Mouse (Mus musculus): ENCODE results near the gene Tbc1d14. TPM values are rescaled to one million over a fixed set of nuclear protein-coding genes. Genes with fewer than 3 reads are reported as not detected.

Gene Tbc1d14
- polyA plus RNA-seq, 1 experiment from 2014 or later: 118 TPM

DNA sequence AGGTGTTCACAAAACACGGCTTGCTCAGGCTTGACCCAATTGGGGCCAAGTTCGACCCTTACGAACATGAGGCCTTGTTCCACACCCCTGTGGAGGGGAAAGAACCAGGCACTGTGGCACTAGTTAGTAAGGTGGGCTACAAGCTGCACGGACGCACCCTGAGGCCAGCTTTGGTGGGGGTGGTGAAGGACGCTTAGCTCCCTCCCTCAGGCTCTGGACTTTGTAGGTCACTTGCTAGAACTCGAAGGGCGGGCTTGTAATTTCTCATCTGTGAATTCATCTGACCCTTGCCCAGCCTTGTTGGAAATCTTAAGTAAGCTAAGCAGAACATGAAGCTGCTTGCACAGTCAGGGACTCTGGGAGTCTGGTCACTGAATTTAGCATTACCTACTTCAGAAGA is 121.9 kb downstream of the Tbc1d14 start:
- no peak for ATAC-seq
- H3K9ac ChIP-seq (replicated peaks; ENCODE audit: low read depth, low read length): no peak overlapping the region
- H3K27me3 ChIP-seq (replicated peaks; ENCODE audit: control insufficient read depth, insufficient read depth, low read length): no peaks in the 10 kb centered on the region
- H3K9me3 ChIP-seq (ENCODE audit: control insufficient read depth, low read length): no peaks in the 10 kb centered on the region
- H3K36me3 ChIP-seq (ENCODE audit: control insufficient read depth, insufficient read depth): peaks cover 26% of the 10 kb centered on the region
- H3K4me2 ChIP-seq (ENCODE audit: low read length): no peak overlapping the region
- peaks cover under 1% of the 10 kb centered on the region; the same call in 1 of the 2 replicates for H3K4me1 ChIP-seq (replicated peaks; ENCODE audit: control insufficient read depth, insufficient read depth, low read length)
- no peak overlapping the region for H3K27ac ChIP-seq (ENCODE audit: low read length)
- H3K4me3 ChIP-seq (replicated peaks; ENCODE audit: low read length): no peak overlapping the region
- 93% methylated on average over 8 of the region's 8 CpGs for WGBS

DNA sequence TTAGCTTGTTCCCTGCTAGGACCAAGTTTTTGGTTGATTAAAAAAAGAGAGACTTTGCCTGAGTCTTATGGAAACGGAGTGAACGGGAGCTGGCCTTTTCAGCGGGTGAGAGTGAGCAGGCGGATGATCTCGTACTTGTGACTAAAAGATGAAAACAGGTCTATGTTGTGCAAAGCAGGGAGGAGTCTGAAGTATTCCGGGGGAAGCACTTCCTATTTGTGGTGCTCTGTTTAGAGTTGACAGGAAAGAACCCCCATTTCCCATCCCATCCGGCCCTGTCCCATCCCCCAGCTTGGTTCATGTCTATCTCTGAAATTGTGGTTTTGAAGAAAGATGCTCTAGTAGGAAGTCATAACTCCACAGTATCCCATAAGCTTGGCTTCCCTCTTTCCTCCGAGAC is 127.2 kb downstream of the Tbc1d14 start:
- Histone ChIP-seq H3K36me3 (ENCODE audit: control insufficient read depth, insufficient read depth) (peaks cover 10% of the 10 kb centered on the region), H3K9me3 (ENCODE audit: control insufficient read depth, low read length) (no peaks in the 10 kb centered on the region), H3K4me1 (replicated peaks; ENCODE audit: control insufficient read depth, insufficient read depth, low read length) (peaks cover 13% of the 10 kb centered on the region), H3K27me3 (replicated peaks; ENCODE audit: control insufficient read depth, insufficient read depth, low read length) (no peaks in the 10 kb centered on the region), H3K9ac (replicated peaks; ENCODE audit: low read depth, low read length) (peak overlapping the region; percentile 74), H3K4me3 (replicated peaks; ENCODE audit: low read length) (peak overlapping the region; percentile 73), H3K27ac (ENCODE audit: low read length) (no peak overlapping the region), H3K4me2 (ENCODE audit: low read length) (peak overlapping the region; percentile 79)
- WGBS: 28% methylated on average over 8 of the region's 8 CpGs
- no peak for ATAC-seq

DNA sequence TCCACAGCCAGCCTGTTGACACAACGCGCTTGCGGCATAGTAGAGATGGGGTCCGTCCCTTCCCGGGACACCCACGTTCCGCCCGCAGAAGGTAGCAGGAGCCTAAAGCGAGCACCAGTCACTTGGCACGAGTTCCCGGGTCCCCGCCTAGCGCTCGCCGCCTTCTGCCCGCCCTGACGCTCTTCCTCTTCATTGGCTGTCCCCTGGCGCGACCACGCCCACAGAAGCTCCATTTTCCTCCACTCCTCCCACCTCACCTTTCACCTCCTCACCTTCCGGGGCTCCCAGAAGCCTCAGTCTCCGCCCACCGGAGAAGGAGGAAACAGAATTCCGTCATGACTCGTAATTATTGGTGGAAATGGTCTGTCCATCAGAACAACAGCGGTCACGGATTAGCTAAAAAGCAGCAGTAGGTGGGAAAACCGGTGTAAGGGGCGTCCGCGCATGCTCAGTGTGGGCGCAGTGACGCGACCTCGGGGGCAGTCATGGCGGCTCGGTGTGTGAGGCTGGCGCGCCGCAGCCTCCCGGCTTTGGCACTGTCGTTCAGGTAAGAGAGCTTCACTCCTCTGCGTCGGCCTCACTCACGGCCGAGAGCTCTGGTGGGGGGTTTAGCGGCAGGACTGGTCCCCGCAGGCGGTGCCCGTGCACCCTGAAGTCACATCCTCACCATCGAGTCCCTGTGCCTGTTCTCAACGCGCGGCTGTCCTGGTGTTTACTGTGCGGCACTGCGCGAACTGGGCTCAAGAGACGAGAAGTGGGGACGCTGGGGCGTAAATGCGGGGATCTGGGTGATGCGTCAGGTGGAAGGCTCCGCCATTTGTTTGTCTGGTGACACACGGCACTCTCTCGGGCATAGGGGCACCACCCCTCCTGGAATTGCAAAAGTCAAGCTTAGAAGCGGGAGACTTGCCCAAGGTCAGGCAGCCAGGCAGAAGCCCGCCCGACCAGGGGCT is 128.1 kb downstream of the Tbc1d14 start, which contains the start of gene Grpel1:
TSS of gene Grpel1 (plus strand) at position 290 of the 953 bp plus-strand sequence.
- peaks cover 13% of the 10 kb centered on the region for H3K4me1 ChIP-seq (replicated peaks; ENCODE audit: control insufficient read depth, insufficient read depth, low read length)
- peak within 1 kb of the TSS; percentile 79 for H3K4me2 ChIP-seq (ENCODE audit: low read length)
- peaks cover 4% of the 10 kb centered on the region; the same call in 1 of the 2 replicates for H3K36me3 ChIP-seq (ENCODE audit: control insufficient read depth, insufficient read depth)
- no peaks in the 10 kb centered on the region for H3K27me3 ChIP-seq (replicated peaks; ENCODE audit: control insufficient read depth, insufficient read depth, low read length)
- peak within 1 kb of the TSS; percentile 37; the same call in 1 of the 2 replicates for H3K27ac ChIP-seq (ENCODE audit: low read length)
- peak within 1 kb of the TSS; percentile 73 for H3K4me3 ChIP-seq (replicated peaks; ENCODE audit: low read length)
- peak; percentile 96 for ATAC-seq
- H3K9me3 ChIP-seq (ENCODE audit: control insufficient read depth, low read length): no peaks in the 10 kb centered on the region
- under 1% methylated on average over 68 of the region's 68 CpGs for WGBS
- H3K9ac ChIP-seq (replicated peaks; ENCODE audit: low read depth, low read length): peak within 1 kb of the TSS; percentile 74

DNA sequence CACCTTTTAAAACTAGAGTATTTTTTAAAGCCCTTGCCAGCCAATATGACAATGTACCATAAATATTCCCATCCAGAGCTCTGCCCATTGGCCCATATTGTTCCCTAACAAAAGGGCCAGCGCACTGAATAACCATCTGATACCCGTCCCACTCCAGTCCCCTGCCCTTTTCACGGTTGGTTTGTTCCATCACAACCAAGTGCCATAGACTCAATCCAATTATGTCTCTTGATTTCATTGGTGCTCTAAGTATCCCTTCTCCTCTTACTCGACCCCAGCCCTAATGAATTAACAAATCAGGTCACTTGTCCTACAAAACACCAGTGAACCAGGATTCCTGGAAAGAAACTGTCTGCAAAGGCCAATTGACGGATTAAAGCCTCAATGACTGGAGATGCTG is 129.7 kb downstream of the Tbc1d14 start:
- Histone ChIP-seq H3K4me3 (replicated peaks; ENCODE audit: low read length) (no peak overlapping the region), H3K9ac (replicated peaks; ENCODE audit: low read depth, low read length) (no peak overlapping the region), H3K36me3 (ENCODE audit: control insufficient read depth, insufficient read depth) (no peaks in the 10 kb centered on the region), H3K4me2 (ENCODE audit: low read length) (no peak overlapping the region), H3K9me3 (ENCODE audit: control insufficient read depth, low read length) (no peaks in the 10 kb centered on the region), H3K27ac (ENCODE audit: low read length) (no peak overlapping the region), H3K27me3 (replicated peaks; ENCODE audit: control insufficient read depth, insufficient read depth, low read length) (no peaks in the 10 kb centered on the region), H3K4me1 (replicated peaks; ENCODE audit: control insufficient read depth, insufficient read depth, low read length) (peaks cover 13% of the 10 kb centered on the region)
- WGBS: 8% methylated on average over 5 of the region's 5 CpGs
- no peak for ATAC-seq

DNA sequence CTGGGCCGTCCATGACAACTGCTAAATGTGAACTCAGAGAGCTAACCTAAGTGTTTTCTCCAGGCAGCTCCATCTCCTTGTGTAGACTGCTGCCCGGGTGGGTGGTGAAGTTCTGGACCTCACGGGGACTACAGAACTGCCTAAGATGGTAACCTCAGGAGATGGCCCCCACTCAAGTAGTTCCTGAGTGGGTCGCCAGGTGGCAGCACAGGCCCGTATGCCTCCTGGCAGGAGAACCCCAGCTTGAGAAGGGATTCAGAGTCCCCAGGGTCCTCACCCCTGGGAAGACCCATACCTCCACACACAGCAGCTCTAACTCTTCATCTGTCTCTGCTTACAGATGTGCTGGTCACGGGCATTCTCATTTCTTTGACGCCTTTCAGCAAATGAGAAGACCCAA is 130.3 kb downstream of the Tbc1d14 start:
- ATAC-seq: no peak
- 16% methylated on average over 7 of the region's 7 CpGs for WGBS
- H3K27me3 ChIP-seq (replicated peaks; ENCODE audit: control insufficient read depth, insufficient read depth, low read length): no peaks in the 10 kb centered on the region

DNA sequence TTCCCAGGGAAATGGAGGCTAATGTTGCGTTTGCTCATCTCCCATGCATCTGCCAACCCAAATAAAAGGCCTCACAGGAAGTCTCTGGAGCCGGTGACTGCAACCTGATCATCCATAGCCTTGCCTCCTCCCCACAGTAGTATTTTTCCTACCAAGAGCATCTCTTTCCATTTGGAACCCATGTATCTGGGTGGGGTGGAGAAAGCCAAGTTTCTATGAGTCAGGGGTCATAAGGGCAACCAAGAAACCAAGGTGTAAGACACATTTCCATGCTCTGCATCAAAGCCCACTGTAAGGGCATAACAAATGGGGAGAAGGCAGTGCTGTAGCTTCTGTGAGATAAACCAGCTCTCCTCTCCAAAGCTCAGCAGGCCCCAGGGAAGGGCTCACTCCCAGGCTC is 131.8 kb downstream of the Tbc1d14 start:
- no peak overlapping the region for H3K4me3 ChIP-seq (replicated peaks; ENCODE audit: low read length)
- no peak overlapping the region for H3K9ac ChIP-seq (replicated peaks; ENCODE audit: low read depth, low read length)
- no peak overlapping the region for H3K27ac ChIP-seq (ENCODE audit: low read length)
- no peaks in the 10 kb centered on the region for H3K9me3 ChIP-seq (ENCODE audit: control insufficient read depth, low read length)
- H3K4me2 ChIP-seq (ENCODE audit: low read length): no peak overlapping the region
- H3K36me3 ChIP-seq (ENCODE audit: control insufficient read depth, insufficient read depth): no peaks in the 10 kb centered on the region
- no peaks in the 10 kb centered on the region for H3K27me3 ChIP-seq (replicated peaks; ENCODE audit: control insufficient read depth, insufficient read depth, low read length)
- H3K4me1 ChIP-seq (replicated peaks; ENCODE audit: control insufficient read depth, insufficient read depth, low read length): peaks cover 13% of the 10 kb centered on the region
- 67% methylated on average over 2 of the region's 2 CpGs for WGBS
- ATAC-seq: no peak

More for the DNA sequence above, 130.3 kb downstream of the Tbc1d14 start:
- H3K4me3 ChIP-seq (replicated peaks; ENCODE audit: low read length): no peak overlapping the region
- no peak overlapping the region for H3K4me2 ChIP-seq (ENCODE audit: low read length)
- no peaks in the 10 kb centered on the region for H3K36me3 ChIP-seq (ENCODE audit: control insufficient read depth, insufficient read depth)
- H3K9me3 ChIP-seq (ENCODE audit: control insufficient read depth, low read length): no peaks in the 10 kb centered on the region
- H3K4me1 ChIP-seq (replicated peaks; ENCODE audit: control insufficient read depth, insufficient read depth, low read length): peaks cover 13% of the 10 kb centered on the region
- no peak overlapping the region for H3K27ac ChIP-seq (ENCODE audit: low read length)
- no peak overlapping the region for H3K9ac ChIP-seq (replicated peaks; ENCODE audit: low read depth, low read length)

DNA sequence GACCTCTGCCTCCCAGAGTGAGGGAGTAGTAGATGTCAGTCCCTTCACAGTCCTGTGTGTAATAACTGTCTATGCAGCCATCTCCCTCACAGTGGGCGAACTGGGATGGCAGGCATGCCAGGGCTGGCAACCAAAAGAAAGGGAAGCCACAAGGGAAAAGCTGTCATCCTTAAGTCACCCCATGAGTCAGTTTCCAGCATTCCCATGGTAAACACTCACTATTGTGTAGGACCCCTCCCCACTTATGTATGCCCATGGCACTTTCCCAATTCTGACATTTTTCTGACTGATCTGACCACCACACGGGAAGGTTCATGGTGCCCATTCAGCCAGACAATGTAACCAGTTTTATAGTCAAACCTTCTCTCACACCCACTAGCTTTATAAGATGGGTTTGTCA is 132.4 kb downstream of the Tbc1d14 start:
- 87% methylated on average over 2 of the region's 2 CpGs for WGBS
- no peak for ATAC-seq
- no peak overlapping the region for H3K4me3 ChIP-seq (replicated peaks; ENCODE audit: low read length)
- no peak overlapping the region for H3K9ac ChIP-seq (replicated peaks; ENCODE audit: low read depth, low read length)
- H3K27ac ChIP-seq (ENCODE audit: low read length): no peak overlapping the region
- H3K36me3 ChIP-seq (ENCODE audit: control insufficient read depth, insufficient read depth): no peaks in the 10 kb centered on the region
- H3K4me1 ChIP-seq (replicated peaks; ENCODE audit: control insufficient read depth, insufficient read depth, low read length): peaks cover 8% of the 10 kb centered on the region
- H3K4me2 ChIP-seq (ENCODE audit: low read length): no peak overlapping the region
- no peaks in the 10 kb centered on the region for H3K9me3 ChIP-seq (ENCODE audit: control insufficient read depth, low read length)
- H3K27me3 ChIP-seq (replicated peaks; ENCODE audit: control insufficient read depth, insufficient read depth, low read length): no peaks in the 10 kb centered on the region

DNA sequence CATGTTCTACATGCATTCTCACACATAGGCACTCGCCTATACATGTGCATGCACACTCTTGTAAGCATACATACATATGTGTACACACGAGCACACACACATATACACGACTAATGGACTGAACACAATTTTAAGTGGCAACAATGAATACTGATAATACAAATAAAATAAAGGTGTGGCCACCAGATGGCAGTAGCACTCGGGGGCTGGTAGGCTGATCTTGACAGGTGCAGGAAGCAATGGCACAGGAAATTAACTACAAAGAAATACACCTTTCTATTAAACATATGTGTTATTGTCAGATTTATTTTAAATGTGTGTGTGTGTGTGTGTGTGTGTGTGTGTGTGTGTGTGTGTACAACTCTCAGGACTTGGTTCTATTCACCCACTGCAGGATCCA is 134.2 kb downstream of the Tbc1d14 start:
- H3K27ac ChIP-seq (ENCODE audit: low read length): no peak overlapping the region
- WGBS: 11% methylated on average over 4 of the region's 4 CpGs
- H3K4me1 ChIP-seq (replicated peaks; ENCODE audit: control insufficient read depth, insufficient read depth, low read length): peaks cover under 1% of the 10 kb centered on the region
- no peaks in the 10 kb centered on the region for H3K27me3 ChIP-seq (replicated peaks; ENCODE audit: control insufficient read depth, insufficient read depth, low read length)
- H3K4me3 ChIP-seq (replicated peaks; ENCODE audit: low read length): no peak overlapping the region
- no peak overlapping the region for H3K4me2 ChIP-seq (ENCODE audit: low read length)
- no peaks in the 10 kb centered on the region for H3K36me3 ChIP-seq (ENCODE audit: control insufficient read depth, insufficient read depth)
- no peak overlapping the region for H3K9ac ChIP-seq (replicated peaks; ENCODE audit: low read depth, low read length)
- ATAC-seq: no peak
- no peaks in the 10 kb centered on the region for H3K9me3 ChIP-seq (ENCODE audit: control insufficient read depth, low read length)

DNA sequence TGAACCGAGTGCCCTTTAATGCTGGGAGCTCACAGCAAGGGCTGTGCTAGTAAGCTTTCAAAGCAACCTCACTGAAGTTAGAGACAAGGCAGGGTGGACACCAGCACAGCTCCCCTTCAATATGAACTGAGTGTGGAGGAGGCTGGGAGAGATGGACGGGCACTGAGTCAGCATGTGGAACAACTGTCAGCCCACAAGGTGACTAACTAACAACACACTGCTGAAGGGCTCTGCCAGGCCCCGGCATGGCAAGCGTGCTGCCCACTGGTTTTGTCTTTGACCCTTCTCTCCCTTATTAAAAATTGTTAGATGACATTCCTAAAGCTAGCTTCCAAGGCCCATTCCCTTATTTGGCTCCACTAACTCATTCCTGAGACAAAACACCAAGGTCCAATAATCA is 135.4 kb downstream of the Tbc1d14 start:
- no peaks in the 10 kb centered on the region for H3K27me3 ChIP-seq (replicated peaks; ENCODE audit: control insufficient read depth, insufficient read depth, low read length)
- H3K4me1 ChIP-seq (replicated peaks; ENCODE audit: control insufficient read depth, insufficient read depth, low read length): no peaks in the 10 kb centered on the region
- H3K9ac ChIP-seq (replicated peaks; ENCODE audit: low read depth, low read length): no peak overlapping the region
- no peaks in the 10 kb centered on the region for H3K36me3 ChIP-seq (ENCODE audit: control insufficient read depth, insufficient read depth)
- no peak overlapping the region for H3K4me3 ChIP-seq (replicated peaks; ENCODE audit: low read length)
- no peak overlapping the region for H3K27ac ChIP-seq (ENCODE audit: low read length)
- no peak overlapping the region for H3K4me2 ChIP-seq (ENCODE audit: low read length)
- H3K9me3 ChIP-seq (ENCODE audit: control insufficient read depth, low read length): no peaks in the 10 kb centered on the region
- 75% methylated on average over 4 of the region's 4 CpGs for whole genome bisulfite sequencing
- no peak for ATAC-seq

Measured in forebrain, embryonic 16.5 days (tissue).